Mouse (Mus musculus): Measurements from ENCODE around the gene Lrr1.

The Lrr1 gene

DNA sequence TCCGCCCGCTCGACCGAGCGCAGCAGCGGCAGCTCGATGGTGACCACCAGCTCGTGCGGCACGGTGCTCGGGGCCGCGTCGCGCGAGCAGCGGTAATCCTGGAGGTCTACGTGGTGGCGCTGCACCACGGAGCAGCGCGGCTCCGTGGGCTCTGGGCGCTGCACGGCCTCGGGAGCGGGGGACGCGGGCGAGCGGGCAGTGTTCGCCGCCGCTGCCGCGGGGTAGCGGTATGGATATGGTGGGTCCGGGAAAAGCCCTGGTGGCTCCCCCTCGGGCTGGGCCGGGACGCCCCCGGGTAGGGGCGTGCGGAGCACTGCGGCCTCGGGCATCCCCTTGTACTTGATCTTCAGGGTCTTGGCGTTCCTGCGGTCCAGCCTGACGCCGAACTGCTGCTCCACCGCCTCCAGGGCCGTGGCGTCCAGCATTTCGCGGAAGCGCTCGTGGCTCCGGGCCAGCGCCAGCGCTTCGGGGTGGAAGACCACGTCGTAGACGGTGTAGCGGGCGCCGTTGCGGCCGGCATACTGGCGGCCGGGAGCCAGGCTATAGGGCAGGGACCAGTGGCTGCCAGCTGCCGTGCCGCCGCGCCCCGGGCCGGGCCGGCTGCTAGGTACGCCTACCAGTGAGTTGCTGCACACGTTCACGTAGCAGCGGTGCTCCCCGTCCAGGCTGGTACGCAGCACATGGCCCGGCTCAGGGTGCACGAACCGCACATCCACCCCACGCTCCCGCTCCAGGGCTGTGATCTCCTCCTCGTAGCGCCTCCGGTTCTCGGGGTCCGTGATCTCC is 29.0 kb downstream of the Lrr1 start:
- in situ Hi-C loops (cut with MboI, MseI) = loop anchor here (25.0 kb wide), 2 partner anchors 390 to 1765 kb away; partner anchors contain the start of genes Psma3 and Vcpkmt

DNA sequence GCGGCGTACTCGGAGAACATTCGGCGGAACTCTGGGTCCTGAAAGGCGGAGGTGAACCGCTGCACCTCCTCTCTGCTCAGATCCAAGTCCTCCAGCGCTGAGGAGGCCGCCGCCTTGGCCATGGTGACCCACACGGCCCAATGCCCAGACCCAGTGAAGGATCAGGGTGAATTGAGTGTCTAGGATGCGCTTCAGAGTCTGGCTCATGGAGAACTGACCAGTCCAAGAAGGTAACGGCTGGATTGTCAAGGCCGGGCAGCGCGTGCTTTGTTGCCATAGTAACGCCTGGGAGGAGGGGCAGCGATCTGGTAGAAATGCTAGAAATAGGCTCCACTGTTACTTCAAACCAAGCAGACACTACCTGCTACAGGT is 29.5 kb downstream of the Lrr1 start, which contains the start of gene Dnaaf2:
TSS of gene Dnaaf2 (minus strand) at position 266 of the 372 bp plus-strand sequence.
- in situ Hi-C loops (cut with MboI, MseI) = loop anchor here (25.0 kb wide), 2 partner anchors 389 to 1764 kb away; partner anchors contain the start of genes Psma3 and Vcpkmt

DNA sequence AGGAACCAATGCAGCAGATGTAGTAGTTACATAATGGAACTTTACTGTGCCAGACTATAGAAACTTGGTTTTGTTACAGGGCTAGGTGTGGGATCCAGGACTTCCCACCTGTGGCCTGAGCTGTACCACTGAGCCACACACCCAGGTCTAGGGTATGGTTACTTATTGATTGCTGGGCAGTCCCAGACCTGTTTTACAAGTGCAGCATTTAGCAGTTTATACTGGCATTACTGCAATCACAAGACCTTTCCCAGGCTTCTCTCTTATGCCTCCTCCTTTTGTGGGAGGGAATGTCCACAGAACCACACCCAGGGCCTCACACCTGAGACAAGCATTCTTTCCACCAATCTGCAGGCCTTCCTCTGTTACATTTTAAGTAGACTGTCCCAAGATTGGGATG is 30.4 kb downstream of the Lrr1 start:
- in situ Hi-C loops (cut with MboI, MseI) = loop anchor here (25.0 kb wide), 2 partner anchors 388 to 1763 kb away; partner anchors contain the start of genes Psma3 and Vcpkmt

DNA sequence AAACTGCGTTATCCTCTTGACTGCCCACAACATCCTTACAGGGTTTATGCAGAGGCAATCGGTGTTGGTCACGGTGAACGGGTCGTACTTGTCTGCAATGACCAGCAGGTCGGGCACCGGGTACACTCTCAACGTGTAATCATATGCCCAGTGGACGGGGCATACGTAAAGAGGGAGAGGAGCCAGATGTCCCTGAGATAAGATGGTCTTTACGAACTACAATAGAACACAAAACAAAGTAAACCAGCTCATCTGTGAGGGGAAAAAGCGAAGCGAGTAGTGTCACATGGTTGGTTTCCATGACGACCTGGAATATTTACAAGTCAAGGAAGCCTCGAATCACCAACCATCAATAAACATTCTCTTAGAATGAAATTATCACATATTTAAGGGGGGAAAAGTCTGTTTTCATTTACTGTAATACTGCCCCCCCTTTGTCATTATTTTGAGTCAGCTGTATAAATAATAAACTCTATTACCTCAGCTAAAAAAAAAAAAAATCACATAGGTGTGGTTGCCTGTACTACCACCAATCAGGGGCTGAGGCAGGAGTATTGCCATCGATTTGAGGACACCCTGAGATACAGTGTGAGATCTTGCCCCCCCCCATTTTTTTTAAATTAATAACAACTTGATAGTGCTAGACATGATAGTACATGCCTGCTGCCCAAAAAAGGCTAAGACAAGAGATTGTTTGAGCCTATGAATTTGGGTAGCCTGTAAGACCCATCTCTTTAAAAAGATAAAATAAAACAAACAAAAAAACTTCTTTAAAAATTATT is 35.6 kb downstream of the Lrr1 start, which contains the start of gene Gm49384:
TSS of gene Gm49384 (minus strand) at position 216 of the 782 bp plus-strand sequence.
- in situ Hi-C loops (cut with MboI, MseI) = no loop called here

DNA sequence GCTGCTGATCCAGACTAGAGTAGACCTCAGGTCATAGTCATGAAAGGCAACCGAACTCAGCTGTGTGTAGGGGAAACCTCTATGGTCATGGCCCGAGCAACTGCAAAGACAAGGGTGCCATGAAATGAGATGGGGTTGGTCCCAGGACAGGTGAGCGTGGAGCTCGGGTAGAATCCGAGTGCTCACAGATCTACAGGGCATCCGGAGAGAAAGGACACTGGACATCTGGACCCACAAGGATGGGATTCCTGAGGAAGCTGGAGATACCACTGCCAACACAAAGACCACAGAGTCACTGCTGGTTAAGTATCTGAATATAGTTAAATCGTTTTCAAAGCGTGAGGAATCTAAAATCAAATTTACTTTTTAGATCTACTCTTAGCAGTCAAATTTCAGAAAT is 38.8 kb downstream of the Lrr1 start:
- in situ Hi-C loops (cut with MboI, MseI) = no loop called here

DNA sequence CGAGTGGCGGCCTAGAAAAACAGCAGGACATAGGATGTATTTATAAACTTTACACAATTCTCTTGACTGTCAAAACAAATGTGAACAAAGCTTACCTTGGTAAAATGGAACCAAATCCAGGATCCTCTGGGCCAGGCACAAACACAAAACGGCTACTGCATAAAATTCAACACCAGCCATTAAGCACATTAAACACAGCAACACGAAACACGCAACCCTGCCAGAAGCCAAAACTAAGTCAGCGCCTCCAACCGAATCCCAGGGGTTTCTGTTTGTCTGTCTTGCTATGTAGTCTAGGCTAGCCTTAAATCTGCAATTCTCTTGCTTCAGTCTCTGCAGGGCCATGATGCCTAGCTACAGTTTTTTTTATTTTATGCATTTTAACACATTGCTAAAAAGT is 39.3 kb downstream of the Lrr1 start:
- in situ Hi-C loops (cut with MboI, MseI) = no loop called here

DNA sequence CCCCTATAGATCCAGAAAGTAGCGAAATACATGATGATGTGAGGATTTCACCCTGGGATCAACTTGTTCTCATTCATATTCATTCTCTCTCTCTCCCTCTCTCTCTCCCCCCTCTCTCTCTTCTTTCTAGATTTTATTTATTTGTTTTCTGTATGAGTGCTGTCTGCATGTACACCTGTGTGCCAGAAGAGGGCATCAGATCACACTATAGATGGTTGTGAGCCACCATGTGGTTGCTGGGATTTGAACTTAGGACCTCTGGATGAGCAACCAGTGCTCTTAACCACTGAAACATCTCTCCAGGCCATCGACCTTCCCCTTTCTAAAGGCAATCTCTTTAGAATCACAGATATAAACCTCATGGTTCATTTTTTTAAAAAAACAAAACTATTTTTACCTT is 39.9 kb downstream of the Lrr1 start:
- in situ Hi-C loops (cut with MboI, MseI) = no loop called here

DNA sequence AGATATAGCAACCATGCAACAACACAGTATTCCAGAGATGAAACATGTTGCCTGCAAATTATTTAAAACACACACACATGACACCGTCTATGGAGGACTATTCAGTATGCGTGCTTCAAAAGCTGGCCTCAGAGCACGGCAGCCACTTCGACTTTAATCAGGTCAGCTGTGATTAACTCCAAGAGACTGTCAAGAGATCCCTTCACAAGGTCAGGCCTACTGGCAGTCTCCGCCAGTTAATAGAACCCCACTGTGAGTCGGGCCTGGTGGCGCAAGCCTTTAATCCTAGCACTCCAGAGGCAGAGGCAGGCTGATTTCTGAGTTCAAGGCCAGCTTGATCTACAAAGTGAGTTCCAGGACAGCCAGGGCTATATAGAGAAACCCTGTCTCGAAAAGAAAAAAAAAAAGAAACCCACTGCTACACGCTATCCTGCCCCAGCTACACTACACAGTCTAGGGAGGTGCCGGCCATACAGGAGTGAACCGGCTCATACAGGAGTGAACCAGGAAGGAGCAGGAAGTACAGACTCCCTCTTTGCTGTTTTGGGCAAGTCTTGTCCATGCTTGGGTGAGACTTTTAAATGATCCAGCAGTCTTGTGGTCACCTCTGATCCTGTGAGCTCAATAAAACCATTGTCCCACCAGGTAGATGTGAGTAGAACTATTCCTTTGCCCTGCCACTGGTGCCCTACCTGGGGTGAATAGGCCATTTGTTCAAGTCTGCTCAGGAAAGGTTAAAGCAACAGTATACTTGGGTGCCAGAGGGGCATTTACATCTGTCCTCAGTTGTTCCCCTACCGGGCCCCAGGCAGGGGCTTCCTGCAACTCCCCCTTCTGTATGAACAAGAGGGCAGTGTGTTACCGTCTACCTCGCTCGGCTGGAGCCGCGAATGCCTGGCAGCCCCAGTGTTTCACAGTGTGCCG is 41.7 kb downstream of the Lrr1 start:
- in situ Hi-C loops (cut with MboI, MseI) = no loop called here

DNA sequence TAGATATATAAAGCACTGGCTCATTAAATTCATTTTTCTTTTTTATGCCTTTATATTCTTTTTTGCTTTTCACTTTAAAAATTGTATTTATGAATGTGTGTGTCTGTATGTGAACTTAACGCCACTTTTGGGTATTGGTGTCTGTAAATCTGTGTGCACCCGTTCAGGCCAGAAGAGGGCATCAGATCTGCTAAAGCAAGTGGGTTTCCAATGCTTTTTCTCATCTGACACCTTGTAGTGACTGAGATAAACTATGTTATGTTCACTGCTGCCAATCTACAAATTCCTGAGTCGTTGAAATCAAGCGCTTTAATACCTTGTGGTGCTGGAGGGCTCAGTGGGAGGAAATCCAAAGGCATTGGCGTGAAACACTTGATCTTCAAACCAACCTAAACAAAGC is 42.4 kb downstream of the Lrr1 start:
- in situ Hi-C loops (cut with MboI, MseI) = no loop called here

DNA sequence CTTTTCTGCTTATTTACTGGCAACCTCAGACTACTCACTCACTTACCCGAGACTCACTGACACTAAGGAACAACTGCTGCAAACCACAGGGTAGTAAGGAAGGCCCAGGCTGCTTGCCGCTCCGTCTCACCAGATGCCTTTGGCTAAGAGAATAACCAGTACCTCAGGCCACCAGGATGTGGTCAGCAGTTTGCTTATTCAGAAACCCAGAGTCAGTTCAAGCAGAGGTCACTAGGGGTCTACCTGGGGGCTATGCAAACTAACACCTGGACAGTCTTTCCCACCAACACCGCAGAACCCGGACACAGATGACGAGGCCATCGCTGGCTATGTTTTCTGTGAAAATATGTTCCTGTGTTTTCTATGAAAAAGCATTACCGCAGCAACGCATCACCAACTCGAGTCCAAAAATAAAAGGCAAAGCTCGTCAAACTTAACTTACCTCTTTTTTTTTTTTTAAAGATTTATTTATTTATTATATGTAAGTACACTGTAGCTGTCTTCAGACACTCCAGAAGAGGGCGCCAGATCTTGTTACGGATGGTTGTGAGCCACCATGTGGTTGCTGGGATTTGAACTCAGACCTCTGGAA is 44.7 kb downstream of the Lrr1 start:
- in situ Hi-C loops (cut with MboI, MseI) = no loop called here

DNA sequence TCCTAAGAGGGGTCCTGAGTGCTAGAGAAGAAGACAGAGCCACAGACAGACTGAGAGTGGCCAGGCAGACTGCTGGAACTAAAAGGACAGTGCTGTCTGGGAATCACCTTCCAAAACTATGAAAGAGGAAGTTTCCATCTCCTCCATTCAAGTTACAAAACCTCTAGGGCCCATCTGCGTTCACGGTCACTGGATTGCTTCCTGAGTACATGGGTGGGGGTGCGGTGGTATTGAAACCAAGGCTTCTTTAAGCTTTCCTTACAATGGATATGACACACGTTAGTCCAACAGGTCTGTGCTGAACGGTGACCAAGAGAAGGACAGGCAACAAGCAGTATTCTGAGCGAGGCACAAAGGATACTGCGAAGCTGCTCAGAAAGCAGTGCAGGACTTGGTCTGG is 45.8 kb downstream of the Lrr1 start:
- in situ Hi-C loops (cut with MboI, MseI) = no loop called here

DNA sequence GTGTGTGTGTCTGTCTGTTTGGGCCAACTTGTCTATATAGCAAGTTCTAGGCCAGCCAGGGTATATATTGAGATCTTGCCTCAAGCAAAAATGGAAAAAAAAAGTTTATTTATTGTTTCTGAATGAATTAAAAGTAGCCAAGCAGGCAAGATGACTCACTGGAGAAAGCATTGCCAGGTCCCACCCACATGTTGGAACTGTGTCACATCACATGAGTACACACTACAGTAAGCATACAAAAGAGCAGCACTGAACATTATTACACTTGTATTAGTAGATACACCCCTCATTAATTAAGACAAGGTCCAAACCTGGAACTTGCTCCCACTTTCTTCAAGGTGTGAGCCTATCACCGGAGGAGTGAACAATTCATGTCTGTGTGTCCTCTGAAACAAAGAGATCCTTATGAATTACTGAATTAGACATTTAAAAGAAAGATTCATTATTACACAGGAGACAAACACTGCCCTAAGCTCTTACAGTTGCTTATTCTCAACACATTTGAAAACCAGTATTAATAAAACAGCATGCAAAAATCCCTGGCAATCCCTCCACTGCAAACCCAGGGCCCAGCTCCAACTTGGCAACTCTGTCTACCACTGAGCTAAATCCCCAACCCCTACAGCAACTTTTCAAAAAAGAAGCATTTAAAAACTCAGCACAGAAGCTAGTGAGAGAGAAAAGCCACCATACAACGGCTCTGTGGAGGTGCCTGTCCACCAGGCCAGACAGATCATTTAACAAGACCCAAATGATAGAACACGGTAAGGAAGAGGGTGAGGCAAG is 46.6 kb downstream of the Lrr1 start:
- in situ Hi-C loops (cut with MboI, MseI) = no loop called here

DNA sequence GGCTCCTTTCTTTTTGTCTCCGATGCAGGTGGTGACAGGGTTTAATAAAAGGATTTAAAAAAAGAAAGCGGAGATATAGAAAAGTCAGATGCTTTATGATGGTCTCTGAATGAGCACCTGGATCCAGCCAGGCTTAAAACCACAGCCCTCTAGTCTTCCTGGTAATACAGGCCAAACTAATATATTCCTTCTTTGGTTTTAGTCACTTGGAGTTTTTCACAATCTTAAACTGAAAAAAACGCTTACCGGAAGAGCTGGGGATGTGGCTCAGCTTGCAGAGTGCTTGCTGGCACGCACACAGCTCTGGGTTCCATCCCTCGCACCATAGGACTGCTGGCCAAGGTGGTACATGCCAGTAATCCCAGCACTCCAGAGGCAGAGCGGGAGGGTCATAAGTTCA is 48.0 kb downstream of the Lrr1 start:
- in situ Hi-C loops (cut with MboI, MseI) = no loop called here

DNA sequence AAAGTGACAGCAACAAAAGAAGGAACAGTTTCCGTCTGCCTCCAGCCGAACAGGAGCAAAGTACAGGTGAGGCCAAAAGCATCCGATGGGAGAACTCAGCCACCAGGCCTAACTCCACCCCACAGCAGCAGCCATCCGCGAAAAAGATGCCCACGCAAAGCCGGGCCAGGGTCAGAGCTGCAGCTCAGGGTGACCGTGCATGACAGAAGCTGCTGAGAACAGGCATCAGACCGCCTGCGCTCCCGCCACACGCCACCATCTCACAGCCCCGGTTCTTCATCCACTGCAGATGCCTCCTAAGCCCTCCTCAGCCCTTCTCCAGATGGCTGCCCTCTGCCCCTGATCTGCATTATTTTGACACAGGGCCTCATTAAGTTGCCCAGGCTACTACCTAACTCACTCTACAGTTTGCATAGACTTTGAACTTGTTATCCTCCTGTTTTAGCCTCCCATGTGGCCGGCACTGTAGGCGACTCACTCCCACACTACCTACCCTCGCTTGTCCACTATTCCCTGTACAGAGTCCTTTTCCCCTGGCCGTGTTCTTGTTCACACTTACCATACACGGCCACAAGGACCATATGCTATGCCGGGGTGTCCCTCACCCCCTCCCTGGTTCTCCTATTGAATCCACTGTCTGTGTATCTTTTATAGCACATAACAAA is 52.1 kb downstream of the Lrr1 start:
- in situ Hi-C loops (cut with MboI, MseI) = no loop called here

DNA sequence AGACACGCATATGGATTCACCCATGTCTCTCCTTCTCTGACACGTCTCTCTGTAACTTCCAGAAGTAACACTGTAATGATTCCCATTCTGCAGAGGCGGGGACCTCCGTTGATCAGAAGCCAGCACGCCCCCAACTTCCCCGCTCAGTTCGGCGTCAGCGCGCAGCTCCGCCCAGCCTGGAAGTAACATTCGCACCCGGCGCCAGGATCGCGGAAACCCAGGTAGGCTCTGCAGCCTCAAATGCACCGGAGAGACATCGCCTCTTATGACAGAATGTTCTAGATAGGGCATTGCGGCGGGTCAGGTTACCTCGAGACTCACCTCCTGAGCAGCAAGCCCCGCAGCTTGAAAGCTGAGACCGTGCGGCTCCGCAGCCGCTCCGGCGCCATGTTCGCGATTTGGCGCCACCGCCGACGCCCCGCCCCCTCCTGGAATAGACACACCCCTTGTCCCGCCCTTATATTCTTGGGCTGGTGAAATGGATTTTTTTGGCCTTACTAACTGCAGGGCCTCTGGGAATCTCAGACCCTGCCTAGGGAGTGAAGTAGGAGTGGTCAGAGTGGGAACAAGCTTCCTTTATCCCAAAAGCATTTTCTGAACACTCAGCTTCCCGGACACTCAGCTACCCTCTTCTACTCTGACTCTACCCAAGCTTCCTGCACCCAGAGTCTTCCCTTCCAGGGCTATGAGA is 59.3 kb downstream of the Lrr1 start, which contains the start of gene Pole2:
TSS of gene Pole2 (minus strand) at position 420 of the 691 bp plus-strand sequence.
- in situ Hi-C loops (cut with MboI, MseI) = loop anchor here (5.0 kb wide), 1 partner anchor 79 kb away; no protein-coding TSS in a partner anchor
